Mouse (Mus musculus): ENCODE results near the gene 2410137M14Rik. TPM values are rescaled to one million over a fixed set of nuclear protein-coding genes. Genes with fewer than 3 reads are reported as not detected.
"Not testable (repeated sequence)": the region's sequence is repeated elsewhere in the genome, so short reads cannot be mapped to it uniquely, and the experiment has no call there.

Gene 2410137M14Rik
- total RNA-seq (2021): 1 to 10 TPM in 1 of 2 experiments, under 1 TPM in 1; 0.90 to 1.0 TPM
- long read RNA-seq, experiment 1: 0 reads
- long read RNA-seq, experiment 2, partial matches to known transcripts: 1 of 1 reads
- long read RNA-seq, experiment 2, other reads (novel, unspliced or antisense): 0 of 1 reads

DNA sequence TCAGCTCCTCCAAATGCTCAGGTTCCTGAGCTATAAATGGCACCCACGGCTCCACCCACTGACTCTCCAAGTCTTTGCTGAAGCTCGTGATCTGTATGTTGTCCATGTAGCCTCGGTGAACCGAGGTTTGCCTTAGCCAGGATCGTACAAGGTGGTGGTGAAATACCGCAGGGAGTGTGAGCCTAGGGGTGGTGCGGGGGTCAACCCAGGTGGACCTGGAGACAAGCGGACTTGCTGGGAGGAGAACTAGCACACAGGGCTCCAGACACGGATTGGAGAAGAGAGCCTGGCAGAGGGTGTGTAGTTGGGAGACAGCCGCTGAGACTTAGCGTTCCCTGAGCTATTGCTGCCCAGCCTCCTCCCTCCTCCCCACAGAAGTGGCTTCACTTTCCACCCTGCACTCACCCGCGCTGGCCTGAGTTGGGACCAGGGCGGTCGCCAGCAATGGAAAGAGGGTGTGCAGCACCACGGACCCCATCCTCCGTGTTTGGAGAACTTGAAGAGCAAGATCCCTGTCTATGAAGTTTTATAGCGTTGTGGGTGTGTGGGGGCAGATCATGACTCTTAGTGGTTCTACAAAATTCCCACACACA is at the start of gene 2410137M14Rik:
TSS of gene 2410137M14Rik (minus strand) at position 17 of the 593 bp plus-strand sequence.
- peak; percentile 48 to 56 for DNase-seq

GRCm38 (mm10) chr17:37029162-37029561 is 48.1 kb upstream of the 2410137M14Rik start:
- no peak for DNase-seq

DNA sequence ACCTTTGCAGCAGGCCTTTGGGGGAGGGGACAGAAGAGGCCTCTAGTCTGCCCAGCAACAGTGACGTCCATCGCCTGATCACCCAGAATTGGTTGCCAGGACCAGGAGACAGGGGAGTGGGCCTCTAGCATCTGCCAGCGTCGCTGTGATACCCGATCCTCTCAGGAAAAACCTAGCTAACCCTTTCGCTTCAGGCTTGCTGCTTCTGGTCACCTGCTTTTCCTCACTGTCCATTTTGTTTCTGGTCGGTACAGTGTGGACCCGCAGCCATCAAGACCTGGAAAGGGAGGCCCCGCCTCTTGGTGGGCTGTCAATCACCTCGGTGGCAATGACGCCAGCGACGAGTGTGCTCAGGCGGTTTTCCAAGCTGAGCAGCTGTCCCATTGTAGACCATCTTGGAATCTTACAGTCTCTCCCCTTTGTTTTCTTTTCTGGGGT is 47.7 kb upstream of the 2410137M14Rik start:
- DNase-seq: peak; percentile 86 to 88

DNA sequence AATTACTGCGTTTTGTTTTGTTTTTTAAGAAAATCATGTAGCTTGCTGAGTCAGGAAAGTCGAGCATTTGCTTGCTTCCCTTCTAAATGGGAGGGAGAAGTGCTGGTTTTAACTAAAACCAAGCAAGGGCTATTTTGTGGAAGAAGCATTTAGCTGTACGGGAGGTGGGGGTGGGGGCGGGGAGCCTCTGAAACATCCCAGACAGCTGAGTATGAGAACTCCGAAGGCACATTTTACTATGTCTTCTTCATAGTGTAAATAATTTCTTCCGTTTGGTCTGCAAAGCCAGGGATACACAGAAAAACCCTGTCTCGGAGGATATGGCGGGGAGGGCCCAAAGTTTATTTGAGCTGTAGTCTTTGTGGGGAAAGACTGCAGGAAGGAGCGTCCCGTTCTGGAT is 47.2 kb upstream of the 2410137M14Rik start:
- DNase-seq: no peak

GRCm38 (mm10) chr17:37027486-37027885 is 46.4 kb upstream of the 2410137M14Rik start:
- DNase-seq: no peak

DNA sequence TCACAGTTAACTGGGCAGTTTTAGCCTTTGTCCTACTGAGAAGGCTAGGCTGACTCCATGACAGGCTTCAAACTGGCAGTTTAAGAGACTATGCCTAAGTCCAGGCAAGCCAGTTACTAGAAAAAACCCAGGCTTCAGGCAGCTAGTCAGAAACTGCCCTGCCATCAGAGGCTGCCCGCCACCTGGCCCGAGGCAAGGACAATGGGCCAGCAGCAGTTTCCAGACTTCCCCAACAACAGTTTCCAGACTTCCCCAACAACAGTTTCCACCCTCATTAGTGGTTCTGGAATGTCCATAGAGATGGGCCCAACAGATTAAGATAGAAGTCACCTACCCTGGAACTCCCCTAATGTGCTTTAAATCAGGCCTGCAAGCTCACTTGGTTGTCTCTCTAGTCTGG is 45.4 kb upstream of the 2410137M14Rik start:
- no peak for DNase-seq

DNA sequence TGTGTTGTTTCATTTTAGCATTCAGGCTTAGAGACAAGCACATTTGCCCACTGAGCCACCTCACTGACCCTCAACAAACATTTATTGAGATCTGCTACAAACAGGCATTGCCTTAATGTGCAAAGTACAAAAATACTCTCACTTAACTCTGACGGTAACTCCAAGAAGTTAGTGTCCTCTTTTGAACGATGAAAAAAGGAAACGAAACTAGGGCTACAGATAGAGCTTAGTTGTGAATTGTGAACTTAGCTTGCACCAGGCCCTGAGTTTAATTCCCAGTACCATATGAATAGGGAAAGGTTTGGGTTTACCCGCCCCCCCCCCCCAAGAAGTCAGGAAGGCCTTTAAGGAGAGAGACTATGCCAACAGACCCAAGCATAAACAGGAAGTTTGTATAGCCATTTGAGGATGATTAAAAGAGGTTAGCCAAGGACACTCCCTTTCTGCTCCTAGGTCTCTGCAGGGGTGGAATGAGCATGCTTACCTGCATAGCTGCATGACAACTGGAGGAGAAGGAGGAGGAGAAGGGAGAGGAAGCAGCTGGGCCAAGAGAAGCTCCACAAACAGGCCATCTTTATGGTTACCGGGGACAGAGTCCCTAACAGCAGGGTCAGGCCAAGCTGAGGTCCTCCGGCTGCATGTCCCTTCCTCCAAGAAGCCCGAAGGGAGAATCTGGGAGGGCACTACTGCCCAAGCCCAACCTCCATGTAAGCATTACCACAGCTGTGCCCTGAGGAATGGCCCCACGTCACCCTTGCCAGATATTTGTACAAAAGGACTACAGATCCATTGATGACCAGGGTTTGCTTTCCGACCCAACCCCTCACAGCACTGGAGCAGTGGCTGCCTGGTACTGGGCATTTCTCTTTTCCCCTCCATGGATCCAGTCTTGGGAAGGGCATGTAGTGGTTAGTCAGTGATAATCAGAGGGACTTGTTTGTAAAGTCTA is 41.9 kb upstream of the 2410137M14Rik start, which contains the start of gene Mog:
TSS of gene Mog (minus strand) at position 771 of the 949 bp plus-strand sequence.
- no peak for DNase-seq

DNA sequence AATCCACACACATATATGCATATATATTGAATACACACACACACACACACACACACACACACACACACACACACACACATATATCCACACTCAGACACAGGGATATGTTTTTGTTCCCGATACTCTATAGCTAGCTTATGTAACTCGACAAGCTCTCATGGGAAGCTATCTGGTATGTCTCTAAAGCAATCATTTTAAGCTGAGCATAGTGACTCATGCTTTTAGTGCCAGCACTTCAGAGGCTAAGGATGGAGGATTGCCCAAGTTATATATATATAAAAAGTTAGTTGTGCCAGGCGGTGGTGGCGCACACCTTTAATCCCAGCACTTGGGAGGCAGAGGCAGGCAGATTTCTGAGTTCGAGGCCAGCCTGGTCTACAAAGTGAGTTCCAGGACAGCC is 38.2 kb upstream of the 2410137M14Rik start:
- DNase-seq: not testable (repeated sequence)

GRCm38 (mm10) chr17:37018328-37018727 is 37.3 kb upstream of the 2410137M14Rik start:
- DNase-seq: no peak

DNA sequence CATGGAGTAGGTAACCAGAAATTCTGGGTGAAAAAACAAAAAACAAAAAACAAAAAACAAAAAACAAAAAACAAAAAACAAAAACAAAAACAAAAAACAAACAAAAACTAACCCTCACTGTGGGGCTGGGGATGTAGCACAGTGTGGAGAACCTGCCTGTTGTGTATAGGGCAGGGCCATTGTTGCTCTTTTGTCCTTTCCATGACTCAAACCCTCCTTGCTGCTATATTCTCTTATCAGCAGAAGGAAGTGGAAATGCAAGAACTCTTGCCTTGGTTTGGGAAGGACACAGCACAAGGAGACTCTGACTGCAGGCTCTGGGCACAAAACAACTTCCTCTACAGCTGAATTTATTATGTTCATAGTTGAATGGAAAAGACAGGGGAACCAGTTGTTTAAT is 35.3 kb upstream of the 2410137M14Rik start:
- no peak for DNase-seq

GRCm38 (mm10) chr17:37012141-37012540 is 31.1 kb upstream of the 2410137M14Rik start:
- DNase-seq: no peak

DNA sequence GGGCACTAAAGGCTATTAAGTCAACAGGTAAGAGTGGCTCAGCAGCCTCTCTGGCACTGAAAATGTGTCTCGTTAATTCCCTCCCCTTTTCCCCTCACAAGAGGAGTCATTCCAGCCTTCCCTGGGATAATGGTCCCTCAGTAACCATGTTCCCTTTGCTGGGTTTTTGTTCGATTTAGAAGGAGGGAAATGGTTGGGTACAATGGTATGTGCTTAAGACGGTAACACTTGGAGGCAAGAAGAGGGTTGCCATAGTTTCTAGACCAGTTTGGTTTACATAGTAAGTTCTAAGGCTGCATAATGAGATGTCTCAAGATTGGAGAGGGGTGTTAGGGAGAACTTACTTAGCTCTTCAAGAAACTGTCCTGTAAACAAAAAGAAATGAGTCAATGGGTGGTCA is 30.7 kb upstream of the 2410137M14Rik start:
- DNase-seq: no peak

DNA sequence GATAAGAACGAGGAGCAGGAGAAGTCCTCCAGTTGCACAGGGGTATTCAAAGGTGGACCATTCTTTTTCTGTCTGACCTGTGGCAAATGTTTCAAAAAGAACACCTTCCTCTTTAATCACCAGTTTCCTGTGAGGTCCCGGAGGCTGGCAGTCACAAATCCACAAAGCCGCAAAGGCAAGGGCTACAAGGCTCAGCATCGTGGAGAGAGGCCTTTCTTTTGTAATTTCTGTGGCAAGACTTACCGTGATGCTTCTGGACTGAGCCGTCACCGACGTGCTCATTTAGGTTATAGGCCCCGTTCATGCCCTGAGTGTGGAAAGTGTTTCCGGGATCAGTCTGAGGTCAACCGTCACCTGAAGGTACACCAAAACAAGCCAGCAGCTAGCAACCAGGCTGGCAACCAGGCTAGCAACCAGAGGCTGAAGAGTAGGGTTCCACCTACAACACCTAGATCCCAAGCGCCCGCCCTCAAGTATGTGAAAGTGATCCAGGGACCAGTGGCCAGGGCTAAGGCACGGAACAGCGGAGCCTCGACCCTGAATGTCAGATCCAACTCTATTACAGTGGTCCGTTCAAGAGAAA is 28.5 kb upstream of the 2410137M14Rik start:
- DNase-seq: no peak

- no peak for DNase-seq
These were observed 27.1 kb upstream of the 2410137M14Rik start for GRCm38 (mm10) chr17:37008161-37008560.

GRCm38 (mm10) chr17:37003366-37003765 is 22.3 kb upstream of the 2410137M14Rik start:
- no peak for DNase-seq

DNA sequence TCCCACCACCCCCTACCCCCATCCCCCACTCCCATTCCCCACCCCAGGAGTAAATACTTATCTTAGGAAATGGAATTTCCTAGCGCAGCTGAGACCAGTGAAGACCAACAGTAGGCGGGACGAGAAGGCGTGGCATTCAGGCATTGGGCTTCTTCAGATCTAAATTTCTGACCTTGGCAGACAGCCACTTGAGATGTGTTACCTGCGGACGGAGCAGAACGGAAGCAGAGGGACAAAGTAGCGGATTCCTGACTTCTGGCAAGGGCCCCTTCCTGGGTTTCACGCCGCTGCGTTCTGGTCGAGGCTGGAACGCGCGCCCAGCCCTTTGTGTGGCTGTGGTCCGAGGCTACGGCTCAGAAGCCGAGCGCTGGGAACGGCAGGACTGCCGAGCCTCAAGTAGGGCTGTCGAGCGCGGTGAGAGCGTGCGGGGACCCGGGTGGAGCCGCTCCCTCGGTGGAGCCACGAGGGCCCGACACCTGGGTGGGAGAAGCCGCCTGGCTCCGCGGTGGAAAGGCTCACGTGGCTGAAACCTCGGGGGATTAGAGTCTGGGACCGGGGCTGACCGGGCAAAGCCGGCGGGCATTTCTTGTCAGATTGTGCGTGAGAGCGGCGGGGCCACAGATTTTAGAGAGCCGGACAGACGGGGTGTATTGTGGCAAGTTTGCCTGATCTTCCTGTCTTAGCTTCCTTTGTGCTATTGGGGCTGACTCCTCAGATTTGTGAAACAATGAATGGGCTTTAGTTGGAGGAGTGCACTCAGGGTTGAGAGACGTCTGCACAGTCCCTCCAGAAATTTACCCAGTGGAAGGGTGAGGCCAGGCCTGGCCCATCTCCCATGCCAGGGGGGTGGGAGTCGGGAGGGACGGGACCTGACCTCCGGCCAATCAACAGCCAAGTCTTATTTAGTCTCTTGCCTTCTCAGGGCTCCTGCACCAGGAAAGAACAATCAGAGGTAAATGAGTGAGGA is 21.6 kb upstream of the 2410137M14Rik start:
- peak; percentile 67 to 68 for DNase-seq

DNA sequence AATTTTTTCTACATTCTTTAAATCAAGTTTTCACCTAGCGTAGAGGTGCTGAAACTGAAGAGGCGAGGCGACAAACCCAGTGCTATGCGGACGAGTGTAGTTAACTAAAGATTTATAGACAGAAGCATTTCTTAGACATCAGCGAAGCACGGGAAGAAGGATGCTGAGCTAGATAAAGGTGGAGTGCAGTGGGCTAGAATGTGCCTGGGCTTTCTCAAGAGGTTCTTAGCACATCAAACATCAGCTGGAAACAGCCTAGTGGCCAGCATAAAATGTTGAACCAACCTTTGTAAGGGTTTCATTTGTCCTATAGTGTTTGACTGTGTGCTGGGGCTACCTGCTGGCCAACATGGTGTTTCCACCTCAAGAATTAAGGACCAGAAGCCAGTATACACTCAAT is 19.8 kb upstream of the 2410137M14Rik start, which contains the start of gene Zfp57:
TSS of gene Zfp57 (plus strand) at position 301 of the 400 bp plus-strand sequence.
- no peak for DNase-seq

DNA sequence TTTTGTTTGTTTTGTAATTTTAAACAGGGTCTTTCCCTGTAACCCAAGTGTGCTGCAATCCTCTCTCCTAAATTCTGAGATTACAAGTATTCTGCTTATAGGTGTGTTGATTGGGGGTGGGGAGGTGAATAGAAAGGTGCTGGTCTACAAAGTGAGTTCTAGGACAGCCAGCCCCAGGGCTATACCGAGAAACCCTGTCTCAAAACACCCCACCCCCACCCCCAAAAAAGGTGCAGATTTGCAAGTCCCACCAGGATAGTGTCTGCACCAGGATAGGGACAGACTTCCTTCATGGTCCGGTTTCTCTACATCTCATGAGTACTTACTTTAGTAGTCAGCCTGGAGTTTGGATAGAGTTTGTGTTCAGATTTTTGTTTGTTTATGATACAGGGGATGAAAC is 17.4 kb upstream of the 2410137M14Rik start:
- no peak for DNase-seq

DNA sequence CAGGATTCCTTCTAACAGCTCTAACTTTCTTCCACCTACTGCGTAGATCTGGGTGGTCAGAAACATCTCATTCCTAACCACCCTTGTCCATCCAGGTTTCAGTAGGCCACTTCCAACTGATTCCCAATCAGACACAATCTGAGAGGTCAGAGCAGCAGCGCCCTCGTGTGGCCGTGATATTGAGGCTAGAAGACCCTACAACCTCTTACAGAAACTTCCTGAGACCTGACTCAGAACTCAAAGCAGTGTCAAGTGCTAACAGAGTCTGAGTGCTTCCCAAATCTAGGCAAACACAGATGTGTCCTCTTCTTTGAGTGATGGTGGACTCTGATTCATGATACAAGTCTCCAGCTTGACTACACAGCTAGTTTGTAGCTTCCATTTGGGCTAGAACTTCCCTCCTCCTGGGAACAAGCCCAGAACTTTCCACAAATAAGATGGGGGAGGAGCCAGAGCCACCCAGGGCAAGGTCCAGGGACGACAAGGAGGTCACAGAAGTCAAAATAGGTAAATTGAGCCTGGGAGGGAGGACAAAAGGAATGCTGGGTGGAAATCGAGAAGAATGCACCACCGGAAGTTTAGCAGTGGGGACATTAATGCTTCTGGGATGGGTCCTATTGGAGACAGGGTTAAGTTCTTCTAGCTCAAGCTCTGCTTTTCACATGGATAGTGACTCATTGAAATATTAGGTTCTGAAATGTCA is 16.1 kb upstream of the 2410137M14Rik start:
- DNase-seq: peak; percentile 56 to 87

- DNase-seq: no peak
These were observed 14.4 kb upstream of the 2410137M14Rik start for GRCm38 (mm10) chr17:36995448-36995847.

DNA sequence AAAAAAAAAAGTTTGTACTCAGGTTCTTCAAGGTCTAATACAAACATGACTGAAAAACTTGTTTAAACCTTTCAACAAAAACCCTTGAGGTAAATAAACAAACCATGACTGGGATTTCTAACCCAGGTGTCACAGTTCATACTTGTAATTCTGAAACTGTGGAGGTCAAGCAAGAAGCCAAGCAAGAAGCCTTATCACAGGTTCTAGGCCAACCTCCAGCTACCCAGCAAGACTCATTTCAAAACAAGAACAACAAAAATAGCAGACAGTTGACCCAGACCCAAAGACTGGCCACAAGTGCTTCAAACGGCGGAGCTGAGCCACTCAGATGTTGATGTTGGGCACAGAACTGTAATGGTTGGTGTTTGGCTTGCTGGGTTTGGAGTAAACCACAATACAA is 13.5 kb upstream of the 2410137M14Rik start:
- no peak for DNase-seq

All from heart, adult 18-20 months (tissue).